Mouse (Mus musculus) hindbrain, embryonic 11.5 days (tissue): Measurements from ENCODE around the gene Ggps1. TPM values are rescaled to one million over a fixed set of nuclear protein-coding genes. Genes with fewer than 3 reads are reported as not detected.
"Not testable (repeated sequence)": the region's sequence is repeated elsewhere in the genome, so short reads cannot be mapped to it uniquely, and the experiment has no call there.

Experiments
- ATAC-seq: fragments of 200-750 bp; cut with Nextera tagmentation; 2 replicates; pipeline ENCODE4 v1.8.0; 2017; ENCODE audit warnings: mild to moderate bottlenecking, moderate TSS enrichment, moderate library complexity; ENCODE audit not compliant: low FRiP score
- DNase-seq: peaks from one replicate; pipeline ENCODE4 v3.0.0-alpha.2; 2015; ENCODE audit warnings: low spot score
- H3K27ac ChIP-seq: fragments of 300-500 bp; sonication (generic); 2 replicates; pipeline ENCODE4 v1.5.1; 2014; ENCODE audit warnings: mild to moderate bottlenecking, low read depth, low read length
- H3K27me3 ChIP-seq: fragments of 300-500 bp; sonication (generic); 2 replicates; pipeline ENCODE4 v1.6.1; 2014; ENCODE audit warnings: mild to moderate bottlenecking, low read length, moderate library complexity, mixed read lengths; ENCODE audit not compliant: control insufficient read depth, insufficient read depth
- H3K36me3 ChIP-seq: fragments of 300-500 bp; sonication (generic); 2 replicates; pipeline ENCODE4 v1.6.1; 2014; ENCODE audit warnings: mild to moderate bottlenecking, low read length, moderate library complexity, mixed read lengths; ENCODE audit not compliant: control insufficient read depth, insufficient read depth
- H3K4me1 ChIP-seq: fragments of 300-500 bp; sonication (generic); replicated peaks from 2 replicates; pipeline ENCODE4 v1.6.1; 2014; ENCODE audit warnings: low read length, mixed read lengths; ENCODE audit not compliant: control insufficient read depth, insufficient read depth
- H3K4me2 ChIP-seq: fragments of 300-500 bp; sonication (generic); replicated peaks from 2 replicates; pipeline ENCODE4 v1.6.1; 2014; ENCODE audit warnings: mild to moderate bottlenecking, low read depth, low read length
- H3K4me3 ChIP-seq: fragments of 300-500 bp; sonication (generic); 2 replicates; pipeline ENCODE4 v1.5.1; 2014; ENCODE audit warnings: low read depth, low read length
- H3K9ac ChIP-seq: fragments of 300-500 bp; sonication (generic); 2 replicates; pipeline ENCODE4 v1.6.1; 2014; ENCODE audit warnings: low read depth, low read length
- H3K9me3 ChIP-seq: fragments of 300-500 bp; sonication (generic); 2 replicates; pipeline ENCODE4 v1.6.1; 2016; ENCODE audit warnings: low read length; ENCODE audit not compliant: control insufficient read depth
- WGBS: fragments of 180-500 bp; shearing (Covaris S2); extraction: QIAGEN DNeasy Blood & Tissue Kit; methylation state at CpG from one replicate; pipeline ENCODE4 v1.1.7; 2014; 5-methylcytosine and 5-hydroxymethylcytosine counted together
- polyA plus RNA-seq: library from polyadenylated mRNA; unstranded; fragments of >200 nt; fragmentation: Nextera tagmentation; extraction: Ambion mirVana; gene quantifications from 2 replicates; pipeline ENCODE4 v1.2.1, GENCODE M21; 2014

The Ggps1 gene
- polyA plus RNA-seq, 1 experiment from 2014 or later = 75.2 TPM

- ATAC-seq = no peak
- H3K4me1 ChIP-seq = no peaks in the 10 kb centered on the region
- no peaks in the 10 kb centered on the region for H3K36me3 ChIP-seq
- no peak for DNase-seq
- no peaks in the 10 kb centered on the region for H3K9me3 ChIP-seq
- no peak overlapping the region for H3K27ac ChIP-seq
- H3K27me3 ChIP-seq = no peaks in the 10 kb centered on the region
- H3K4me2 ChIP-seq = no peak overlapping the region
- H3K9ac ChIP-seq = no peak overlapping the region
- no peak overlapping the region for H3K4me3 ChIP-seq
- whole genome bisulfite sequencing = 91% methylated on average over 5 of the region's 5 CpGs
Observed at GRCm38 (mm10) chr13:14033309-14034072, 29.8 kb downstream of the Ggps1 start.

- Histone ChIP-seq H3K9me3 (no peaks in the 10 kb centered on the region), H3K4me2 (no peak overlapping the region), H3K27ac (no peak overlapping the region), H3K9ac (no peak overlapping the region), H3K27me3 (no peaks in the 10 kb centered on the region), H3K36me3 (no peaks in the 10 kb centered on the region; the same call in 1 of the 2 replicates), H3K4me3 (no peak overlapping the region), H3K4me1 (no peaks in the 10 kb centered on the region)
- DNase-seq = no peak
- ATAC-seq = no peak
- 97% methylated on average over 6 of the region's 6 CpGs for WGBS
Observed at GRCm38 (mm10) chr13:14026154-14026820, 37.0 kb downstream of the Ggps1 start.

GRCm38 (mm10) chr13:14025554-14025953 is 37.7 kb downstream of the Ggps1 start:
- H3K27me3 ChIP-seq = no peaks in the 10 kb centered on the region
- H3K4me3 ChIP-seq = no peak overlapping the region
- ATAC-seq = no peak
- WGBS = 91% methylated on average over 6 of the region's 6 CpGs
- no peaks in the 10 kb centered on the region for H3K9me3 ChIP-seq
- H3K9ac ChIP-seq = no peak overlapping the region
- no peaks in the 10 kb centered on the region; the same call in 1 of the 2 replicates for H3K36me3 ChIP-seq
- H3K4me2 ChIP-seq = no peak overlapping the region
- no peak overlapping the region for H3K27ac ChIP-seq
- no peaks in the 10 kb centered on the region for H3K4me1 ChIP-seq
- no peak for DNase-seq

- H3K9me3 ChIP-seq, H3K4me1 ChIP-seq, H3K27me3 ChIP-seq, ATAC-seq, H3K27ac ChIP-seq, H3K9ac ChIP-seq, DNase-seq, H3K4me3 ChIP-seq, H3K36me3 ChIP-seq, H3K4me2 ChIP-seq: not testable (repeated sequence)
- WGBS = 81% methylated on average over 7 of the region's 12 CpGs
Observed at GRCm38 (mm10) chr13:14021417-14021816, 41.9 kb downstream of the Ggps1 start.

GRCm38 (mm10) chr13:14018852-14019251 is 44.4 kb downstream of the Ggps1 start:
- ATAC-seq (no peak), DNase-seq (no peak)
- 97% methylated on average over 3 of the region's 3 CpGs for WGBS
- no peaks in the 10 kb centered on the region for H3K27me3 ChIP-seq
- no peaks in the 10 kb centered on the region for H3K4me1 ChIP-seq
- H3K9me3 ChIP-seq = no peaks in the 10 kb centered on the region
- no peak overlapping the region for H3K4me2 ChIP-seq
- H3K4me3 ChIP-seq = no peak overlapping the region
- no peak overlapping the region for H3K9ac ChIP-seq
- no peaks in the 10 kb centered on the region for H3K36me3 ChIP-seq
- H3K27ac ChIP-seq = no peak overlapping the region

GRCm38 (mm10) chr13:14018283-14018682 is 45.0 kb downstream of the Ggps1 start:
- no peak overlapping the region for H3K27ac ChIP-seq
- H3K9ac ChIP-seq = no peak overlapping the region
- H3K4me1 ChIP-seq = no peaks in the 10 kb centered on the region
- no peaks in the 10 kb centered on the region for H3K9me3 ChIP-seq
- H3K27me3 ChIP-seq = no peaks in the 10 kb centered on the region
- no peaks in the 10 kb centered on the region for H3K36me3 ChIP-seq
- DNase-seq = no peak
- no peak overlapping the region for H3K4me3 ChIP-seq
- H3K4me2 ChIP-seq = no peak overlapping the region
- ATAC-seq = no peak

GRCm38 (mm10) chr13:14015609-14016008 is 47.7 kb downstream of the Ggps1 start:
- H3K36me3 ChIP-seq = no peaks in the 10 kb centered on the region

GRCm38 (mm10) chr13:14014540-14014939 is 48.7 kb downstream of the Ggps1 start:
- no peaks in the 10 kb centered on the region for H3K36me3 ChIP-seq
- H3K9me3 ChIP-seq = no peaks in the 10 kb centered on the region
- 92% methylated on average over 4 of the region's 4 CpGs for WGBS
- no peak overlapping the region for H3K4me3 ChIP-seq
- no peak for DNase-seq
- no peak overlapping the region for H3K9ac ChIP-seq
- no peak overlapping the region for H3K27ac ChIP-seq
- no peaks in the 10 kb centered on the region for H3K4me1 ChIP-seq
- no peaks in the 10 kb centered on the region for H3K27me3 ChIP-seq
- no peak overlapping the region for H3K4me2 ChIP-seq
- no peak for ATAC-seq

More at GRCm38 (mm10) chr13:14015609-14016008, 47.7 kb downstream of the Ggps1 start:
- ATAC-seq (no peak), DNase-seq (no peak)
- Histone ChIP-seq H3K27ac (no peak overlapping the region), H3K9me3 (no peaks in the 10 kb centered on the region), H3K4me3 (no peak overlapping the region), H3K27me3 (no peaks in the 10 kb centered on the region), H3K4me1 (no peaks in the 10 kb centered on the region), H3K4me2 (no peak overlapping the region), H3K9ac (no peak overlapping the region)
- 97% methylated on average over 6 of the region's 6 CpGs for WGBS

GRCm38 (mm10) chr13:14014001-14014400 is 49.3 kb downstream of the Ggps1 start:
- DNase-seq (no peak), ATAC-seq (no peak)
- H3K27ac ChIP-seq = no peak overlapping the region
- WGBS = 97% methylated on average over 2 of the region's 2 CpGs
- H3K4me3 ChIP-seq = no peak overlapping the region
- H3K4me2 ChIP-seq = no peak overlapping the region
- H3K4me1 ChIP-seq = no peaks in the 10 kb centered on the region
- H3K9ac ChIP-seq = no peak overlapping the region
- H3K9me3 ChIP-seq = no peaks in the 10 kb centered on the region
- no peaks in the 10 kb centered on the region for H3K27me3 ChIP-seq
- H3K36me3 ChIP-seq = no peaks in the 10 kb centered on the region
